Mouse (Mus musculus): ENCODE results near the gene Pus7l. TPM values are rescaled to one million over a fixed set of nuclear protein-coding genes. Genes with fewer than 3 reads are reported as not detected.

Pus7l gene
- total RNA-seq, 2 experiments from 2014 or later: 0.86 to 2.3 TPM

DNA sequence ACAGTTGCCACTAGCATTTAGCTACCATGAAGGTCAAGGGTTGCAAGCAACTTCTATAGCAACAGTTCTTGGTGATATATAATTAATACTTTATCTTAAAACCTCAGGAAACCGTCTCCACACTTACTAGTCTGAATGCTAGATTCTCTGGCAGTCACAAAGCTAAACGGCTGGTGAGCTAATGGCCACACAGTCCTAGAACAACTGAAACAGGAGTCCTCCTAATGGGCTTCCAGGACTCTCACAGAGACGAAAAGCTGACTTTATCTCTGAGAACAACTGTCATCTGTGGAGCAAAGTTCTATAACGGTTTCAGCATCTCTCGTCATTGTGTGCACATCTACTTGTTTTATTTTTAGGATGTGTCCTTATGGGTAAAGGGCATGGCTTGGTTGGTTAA, 63.1 kb downstream of the Pus7l start:
- no peak for DNase-seq
- intact Hi-C loops (cut with DNase I): no loop called here

DNA sequence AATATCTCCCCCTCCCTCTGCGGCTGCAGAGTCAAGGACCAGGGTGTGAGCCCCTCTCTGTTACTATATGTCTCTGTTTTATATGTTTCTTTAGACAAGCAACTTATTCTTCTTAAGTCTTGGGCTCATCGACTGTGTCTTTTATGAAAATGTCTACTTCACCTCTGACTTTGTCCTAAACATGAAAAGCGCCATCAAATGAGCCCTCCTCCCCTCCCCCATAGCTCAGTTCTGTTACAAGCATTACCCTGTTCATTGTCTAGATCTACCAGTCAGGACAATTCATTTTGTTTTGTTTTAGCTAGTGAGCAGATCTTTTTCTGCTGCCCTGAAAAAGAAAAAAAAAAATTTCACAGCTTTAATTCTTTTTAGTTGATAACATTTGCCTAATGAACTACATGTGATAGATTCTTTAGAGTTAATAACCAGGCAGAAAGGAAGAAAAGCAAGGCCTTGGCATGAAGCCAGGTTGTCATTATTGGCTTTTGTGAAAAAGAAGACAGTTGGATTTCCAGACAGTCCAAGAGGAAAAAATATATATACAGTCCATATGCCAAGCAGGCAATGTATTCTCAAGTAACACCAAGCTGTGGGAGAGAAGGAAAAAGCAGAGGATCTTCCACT, 63.7 kb downstream of the Pus7l start:
- DNase-seq: no peak
- intact Hi-C loops (cut with DNase I): no loop called here

DNA sequence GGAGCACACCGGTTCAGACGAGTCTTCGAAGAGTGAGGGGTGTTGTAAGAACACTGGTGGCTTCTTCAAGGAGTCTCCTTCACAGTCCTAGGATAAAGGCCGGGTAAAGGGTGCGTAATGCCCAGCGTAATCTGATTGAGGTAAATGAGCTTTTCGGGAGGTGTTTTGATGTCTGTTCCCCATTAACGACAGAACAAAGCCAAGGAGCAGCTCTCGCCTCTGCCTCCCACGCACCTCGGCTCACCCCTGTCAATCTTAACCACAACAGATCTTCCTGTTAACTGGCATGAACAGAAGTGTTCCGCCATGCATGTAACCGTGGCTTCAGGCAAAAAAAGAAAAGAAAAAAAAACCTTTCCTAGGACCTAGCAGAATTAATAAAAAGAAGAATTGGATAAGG, 64.6 kb downstream of the Pus7l start:
- intact Hi-C loops (cut with DNase I): no loop called here

DNA sequence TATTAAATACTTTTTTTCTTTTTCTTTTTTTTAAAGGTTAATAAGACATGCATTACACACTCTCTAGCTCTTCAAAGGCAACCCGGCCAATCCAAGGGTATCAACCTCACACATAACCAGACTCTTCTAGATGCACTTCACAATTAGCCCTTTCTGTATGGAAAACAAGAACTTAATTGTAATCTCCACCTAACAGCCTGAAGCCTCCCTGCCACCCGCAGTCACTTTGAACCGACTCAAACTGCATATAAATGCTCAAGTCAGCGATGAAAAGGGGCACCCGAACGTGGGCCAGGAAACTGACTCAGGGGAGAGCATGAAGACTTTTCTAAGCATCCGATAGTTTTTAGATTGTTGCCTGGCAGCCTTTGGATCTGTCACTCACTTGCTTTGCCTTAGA, 66.1 kb downstream of the Pus7l start:
- intact Hi-C loops (cut with DNase I): no loop called here

More for the DNA sequence above, 64.6 kb downstream of the Pus7l start:
- no peak for DNase-seq

DNA sequence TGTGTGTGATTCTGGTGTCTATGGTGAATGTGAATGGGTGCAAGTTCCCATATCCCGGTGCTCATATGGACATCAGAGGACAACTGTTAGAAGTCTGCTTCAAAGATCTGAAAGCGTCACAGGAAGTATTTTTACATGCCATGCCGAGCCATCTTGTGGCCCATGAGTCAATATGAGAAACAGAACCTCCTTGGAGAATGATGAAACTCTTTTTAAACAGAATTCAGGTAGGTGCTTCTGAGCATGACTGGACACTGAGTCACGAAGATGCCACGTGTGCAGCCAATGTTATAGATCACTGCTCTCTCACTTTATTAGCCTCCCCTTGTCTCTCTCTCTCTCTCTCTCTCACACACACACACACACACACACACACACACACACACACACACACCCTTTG, 67.4 kb downstream of the Pus7l start:
- intact Hi-C loops (cut with DNase I): no loop called here

More for the DNA sequence above, 66.1 kb downstream of the Pus7l start:
- DNase-seq: no peak

More for the DNA sequence above, 67.4 kb downstream of the Pus7l start:
- DNase-seq: no peak

Other genes with a start within 250 kb of the Pus7l start
- 1 to 10 TPM; 6.4 to 6.8 TPM for gene Adamts20, start 78.1 kb downstream of the Pus7l start, total RNA-seq (2021)
- gene Irak4, start 96 bp upstream of the Pus7l start, total RNA-seq (2021): 1 to 10 TPM; 2.5 to 2.8 TPM
- gene Twf1, start 46.3 kb upstream of the Pus7l start, total RNA-seq (2021): 1 to 10 TPM; 7.2 to 8.0 TPM
- 10 to 100 TPM; 21.2 to 21.3 TPM for gene Tmem117, start 85.7 kb upstream of the Pus7l start, total RNA-seq (2021)

All from gastrocnemius, postnatal 36 days (tissue).